Mouse (Mus musculus): ENCODE measurements around the gene Neurl3. TPM values are rescaled to one million over a fixed set of nuclear protein-coding genes. Genes with fewer than 3 reads are reported as not detected.

The Neurl3 gene
- polyA plus RNA-seq (2014; fragmentation: Illumina TruSeq; extraction: RNeasy Lipid Tissue Mini Kit (QIAGEN cat#74804); ENCODE audit: low read depth, low replicate concordance) = 4.7 TPM

GRCm38 (mm10) chr1:36274455-36274854, at the start of gene Neurl3:
Neurl3 (minus strand) TSS chr1:36274679.

GRCm38 (mm10) chr1:36307495-36308280, 33.2 kb upstream of the Neurl3 start, which contains the start of gene Arid5a:
Arid5a (plus strand) TSS chr1:36307733.

GRCm38 (mm10) chr1:36244058-36244827, 30.2 kb downstream of the Neurl3 start, which contains the start of gene Uggt1:
Uggt1 (minus strand) TSS chr1:36244720.

Other genes starting within 250 kb of the Neurl3 start
- 22.0 TPM for gene Hs6st1, start 206.3 kb downstream of the Neurl3 start, polyA plus RNA-seq (2014; fragmentation: Illumina TruSeq; extraction: RNeasy Lipid Tissue Mini Kit (QIAGEN cat#74804); ENCODE audit: low read depth, low replicate concordance)
- gene Uggt1, start 30.0 kb downstream of the Neurl3 start, polyA plus RNA-seq (2014; fragmentation: Illumina TruSeq; extraction: RNeasy Lipid Tissue Mini Kit (QIAGEN cat#74804); ENCODE audit: low read depth, low replicate concordance) = 18.2 TPM
- gene Arid5a, start 33.1 kb upstream of the Neurl3 start, polyA plus RNA-seq (2014; fragmentation: Illumina TruSeq; extraction: RNeasy Lipid Tissue Mini Kit (QIAGEN cat#74804); ENCODE audit: low read depth, low replicate concordance) = 8.5 TPM
- gene Kansl3, start 94.5 kb upstream of the Neurl3 start, polyA plus RNA-seq (2014; fragmentation: Illumina TruSeq; extraction: RNeasy Lipid Tissue Mini Kit (QIAGEN cat#74804); ENCODE audit: low read depth, low replicate concordance) = 57.0 TPM
- not detected for gene Fer1l5, start 97.6 kb upstream of the Neurl3 start, polyA plus RNA-seq (2014; fragmentation: Illumina TruSeq; extraction: RNeasy Lipid Tissue Mini Kit (QIAGEN cat#74804); ENCODE audit: low read depth, low replicate concordance)
- gene Lman2l, start 170.6 kb upstream of the Neurl3 start, polyA plus RNA-seq (2014; fragmentation: Illumina TruSeq; extraction: RNeasy Lipid Tissue Mini Kit (QIAGEN cat#74804); ENCODE audit: low read depth, low replicate concordance) = 24.8 TPM
- gene Cnnm4, start 196.9 kb upstream of the Neurl3 start, polyA plus RNA-seq (2014; fragmentation: Illumina TruSeq; extraction: RNeasy Lipid Tissue Mini Kit (QIAGEN cat#74804); ENCODE audit: low read depth, low replicate concordance) = 3.0 TPM
- gene Cnnm3, start 237.2 kb upstream of the Neurl3 start, polyA plus RNA-seq (2014; fragmentation: Illumina TruSeq; extraction: RNeasy Lipid Tissue Mini Kit (QIAGEN cat#74804); ENCODE audit: low read depth, low replicate concordance) = 11.7 TPM